Mouse (Mus musculus): ENCODE measurements around the gene Sik2. TPM values are rescaled to one million over a fixed set of nuclear protein-coding genes. Genes with fewer than 3 reads are reported as not detected.

Gene Sik2
- polyA plus RNA-seq, 1 experiment from 2014 or later = 13.4 TPM

- Histone ChIP-seq H3K4me2 (ENCODE audit: low read length) (no peak overlapping the region), H3K27ac (replicated peaks in 1 of 2; ENCODE audit: control insufficient read depth in 1 of 2, insufficient read depth in 1 of 2, low read depth in 2 of 2, low read length in 2 of 2) (no peak overlapping the region), H3K9ac (ENCODE audit: low read length) (no peak overlapping the region), H3K4me1 (ENCODE audit: control insufficient read depth in 2 of 2, insufficient read depth in 2 of 2, low read length in 2 of 2) (peaks cover 11 to 22% of the 10 kb centered on the region in 2 experiments), H3K27me3 (ENCODE audit: control insufficient read depth, insufficient read depth, low read length) (no peaks in the 10 kb centered on the region), H3K36me3 (ENCODE audit: control insufficient read depth, insufficient read depth, low read length) (peaks cover 17% of the 10 kb centered on the region), H3K9me3 (ENCODE audit: control insufficient read depth, low read length) (no peaks in the 10 kb centered on the region), H3K4me3 (ENCODE audit: control insufficient read depth in 1 of 2, insufficient read depth in 1 of 2, low read depth in 1 of 2, low read length in 2 of 2) (no peak overlapping the region)
- 68% methylated on average over 12 of the region's 12 CpGs for WGBS
- no peak for ATAC-seq (ENCODE audit: insufficient number of reproducible peaks, insufficient read depth, low FRiP score, low read depth)
Observed at GRCm38 (mm10) chr9:50847606-50848368, 161.1 kb downstream of the Sik2 start.

- H3K27me3 ChIP-seq (ENCODE audit: control insufficient read depth, insufficient read depth, low read length) = no peaks in the 10 kb centered on the region
- no peak overlapping the region for H3K4me2 ChIP-seq (ENCODE audit: low read length)
- H3K27ac ChIP-seq (replicated peaks in 1 of 2; ENCODE audit: control insufficient read depth in 1 of 2, insufficient read depth in 1 of 2, low read depth in 2 of 2, low read length in 2 of 2) = no peak overlapping the region
- WGBS = 88% methylated on average over 6 of the region's 6 CpGs
- H3K9ac ChIP-seq (ENCODE audit: low read length) = no peak overlapping the region
- peaks cover 9 to 18% of the 10 kb centered on the region in 2 experiments for H3K4me1 ChIP-seq (ENCODE audit: control insufficient read depth in 2 of 2, insufficient read depth in 2 of 2, low read length in 2 of 2)
- no peak overlapping the region for H3K4me3 ChIP-seq (ENCODE audit: control insufficient read depth in 1 of 2, insufficient read depth in 1 of 2, low read depth in 1 of 2, low read length in 2 of 2)
- H3K9me3 ChIP-seq (ENCODE audit: control insufficient read depth, low read length) = no peaks in the 10 kb centered on the region
- ATAC-seq (ENCODE audit: insufficient number of reproducible peaks, insufficient read depth, low FRiP score, low read depth) = no peak
- H3K36me3 ChIP-seq (ENCODE audit: control insufficient read depth, insufficient read depth, low read length) = peaks cover 20% of the 10 kb centered on the region
Observed at GRCm38 (mm10) chr9:50847133-50847532, 161.7 kb downstream of the Sik2 start.

- H3K4me3 ChIP-seq (ENCODE audit: control insufficient read depth in 1 of 2, insufficient read depth in 1 of 2, low read depth in 1 of 2, low read length in 2 of 2) = no peak overlapping the region
- H3K4me2 ChIP-seq (ENCODE audit: low read length) = no peak overlapping the region
- no peak overlapping the region for H3K9ac ChIP-seq (ENCODE audit: low read length)
- no peaks in the 10 kb centered on the region for H3K27me3 ChIP-seq (ENCODE audit: control insufficient read depth, insufficient read depth, low read length)
- H3K36me3 ChIP-seq (ENCODE audit: control insufficient read depth, insufficient read depth, low read length) = peaks cover 20% of the 10 kb centered on the region
- no peak overlapping the region for H3K27ac ChIP-seq (replicated peaks in 1 of 2; ENCODE audit: control insufficient read depth in 1 of 2, insufficient read depth in 1 of 2, low read depth in 2 of 2, low read length in 2 of 2)
- peaks cover 6 to 12% of the 10 kb centered on the region in 2 experiments for H3K4me1 ChIP-seq (ENCODE audit: control insufficient read depth in 2 of 2, insufficient read depth in 2 of 2, low read length in 2 of 2)
- H3K9me3 ChIP-seq (ENCODE audit: control insufficient read depth, low read length) = no peaks in the 10 kb centered on the region
- no peak for ATAC-seq (ENCODE audit: insufficient number of reproducible peaks, insufficient read depth, low FRiP score, low read depth)
- WGBS = 75% methylated on average over 9 of the region's 9 CpGs
Observed at GRCm38 (mm10) chr9:50845547-50845946, 163.3 kb downstream of the Sik2 start.

- Histone ChIP-seq H3K27me3 (ENCODE audit: control insufficient read depth, insufficient read depth, low read length) (no peaks in the 10 kb centered on the region), H3K36me3 (ENCODE audit: control insufficient read depth, insufficient read depth, low read length) (peaks cover 20% of the 10 kb centered on the region), H3K9me3 (ENCODE audit: control insufficient read depth, low read length) (no peaks in the 10 kb centered on the region), H3K4me3 (ENCODE audit: control insufficient read depth in 1 of 2, insufficient read depth in 1 of 2, low read depth in 1 of 2, low read length in 2 of 2) (no peak within 1 kb of the TSS), H3K27ac (replicated peaks in 1 of 2; ENCODE audit: control insufficient read depth in 1 of 2, insufficient read depth in 1 of 2, low read depth in 2 of 2, low read length in 2 of 2) (no peak within 1 kb of the TSS), H3K4me1 (ENCODE audit: control insufficient read depth in 2 of 2, insufficient read depth in 2 of 2, low read length in 2 of 2) (peaks cover 2 to 7% of the 10 kb centered on the region in 2 experiments), H3K9ac (ENCODE audit: low read length) (no peak within 1 kb of the TSS), H3K4me2 (ENCODE audit: low read length) (no peak within 1 kb of the TSS)
- 89% methylated on average over 3 of the region's 3 CpGs for WGBS
- ATAC-seq (ENCODE audit: insufficient number of reproducible peaks, insufficient read depth, low FRiP score, low read depth) = no peak
Observed at GRCm38 (mm10) chr9:50845081-50845480, 163.8 kb downstream of the Sik2 start, which contains the start of gene Ppp2r1b. Gene Ppp2r1b (plus strand): TSS chr9:50845301.

Other genes starting within 250 kb of the Sik2 start
- gene Fdxacb1, start 240.8 kb downstream of the Sik2 start, polyA plus RNA-seq (2014; fragmentation: Nextera tagmentation; extraction: Ambion mirVana) = 9.0 and 9.1 TPM in 2 replicates
- 28.5 and 31.5 TPM in 2 replicates for gene Alg9, start 234.1 kb downstream of the Sik2 start, polyA plus RNA-seq (2014; fragmentation: Nextera tagmentation; extraction: Ambion mirVana)
- gene 1110032A03Rik, start 233.6 kb downstream of the Sik2 start, polyA plus RNA-seq (2014; fragmentation: Nextera tagmentation; extraction: Ambion mirVana) = 27.5 and 33.4 TPM in 2 replicates
- 38.8 and 39.4 TPM in 2 replicates for gene Ppp2r1b, start 163.8 kb downstream of the Sik2 start, polyA plus RNA-seq (2014; fragmentation: Nextera tagmentation; extraction: Ambion mirVana)
- gene Btg4, start 51.8 kb upstream of the Sik2 start, polyA plus RNA-seq (2014; fragmentation: Nextera tagmentation; extraction: Ambion mirVana) = not detected in 2 replicates
- gene Layn, start 68.0 kb upstream of the Sik2 start, polyA plus RNA-seq (2014; fragmentation: Nextera tagmentation; extraction: Ambion mirVana) = 11.5 and 11.6 TPM in 2 replicates
- gene 4833427G06Rik, start 93.0 kb upstream of the Sik2 start, polyA plus RNA-seq (2014; fragmentation: Nextera tagmentation; extraction: Ambion mirVana) = not detected in 2 replicates
- not detected in 2 replicates for gene Gm32742, start 156.4 kb upstream of the Sik2 start, polyA plus RNA-seq (2014; fragmentation: Nextera tagmentation; extraction: Ambion mirVana)
- gene Pou2af1, start 204.6 kb upstream of the Sik2 start, polyA plus RNA-seq (2014; fragmentation: Nextera tagmentation; extraction: Ambion mirVana) = not detected in 2 replicates

Measured in heart, embryonic 14.5 days (tissue).